ENCODE assay signal across 23 mouse cellular contexts in genomic region chr7:98894305-98894704, GRCm38 (mm10). TPM values are rescaled to one million over a fixed set of nuclear protein-coding genes. Genes with fewer than 3 reads are reported as not detected.
DNase-seq lines count a peak whose midpoint lies in the region; ATAC-seq and TF ChIP-seq lines count a peak whose summit lies in the region.
"Had no signal": no experiment of that assay in that cellular context is flagged by ENCODE, and none has a peak within 500 bp of the region (broad histone marks: within the 10 kb centered on the region; RNA-seq: fewer than 3 reads in every experiment).

No protein-coding gene starts in this region.

- DNase-seq in heart, embryonic 10.5 days (ENCODE audit: low spot score): no peak
- DNase-seq in heart, postnatal 14 days: no peak
- DNase-seq in kidney, adult 2 months: no peak
- DNase-seq in stomach, postnatal 0 days (ENCODE audit: low spot score): no peak
- no peak for DNase-seq in B cell, adult 2 months
- no peak for DNase-seq in midbrain, embryonic 10.5 days (ENCODE audit: low spot score)
- DNase-seq: adrenal gland, adult 2 months; cerebellum, postnatal 14 days; embryo, embryonic 11 days; gastrocnemius, postnatal 36 days; heart, postnatal 4 days; kidney, adult 8-10 months; spleen, adult 18-20 months; thymus, postnatal 14 days had no signal

- no peak overlapping the region for H3K4me2 ChIP-seq in kidney, embryonic 15.5 days
- H3K4me2 ChIP-seq in stomach, embryonic 14.5 days (replicated peaks; ENCODE audit: low read depth, low read length): no peak overlapping the region
- H3K4me2 ChIP-seq in stomach, postnatal 0 days (replicated peaks; ENCODE audit: low read depth): no peak overlapping the region
- H3K4me2 ChIP-seq: forebrain, embryonic 13.5 days had no signal

- peaks cover 76% of the 10 kb centered on the region for H3K4me1 ChIP-seq in heart, embryonic 10.5 days
- peaks cover 73% of the 10 kb centered on the region for H3K4me1 ChIP-seq in kidney, embryonic 15.5 days
- H3K4me1 ChIP-seq in kidney, adult 2 months (ENCODE audit: control insufficient read depth, insufficient read depth, low read length): no peaks in the 10 kb centered on the region
- H3K4me1 ChIP-seq in stomach, embryonic 14.5 days (ENCODE audit: control insufficient read depth, insufficient read depth, low read length): peaks cover 49% of the 10 kb centered on the region
- H3K4me1 ChIP-seq in stomach, postnatal 0 days (replicated peaks; ENCODE audit: control insufficient read depth, insufficient read depth): 0 out of 2 replicates have a peak, but pooled peaks cover 2% of the 10 kb centered on the region
- H3K4me1 ChIP-seq in midbrain, embryonic 10.5 days: peaks cover 30% of the 10 kb centered on the region
- H3K4me1 ChIP-seq: forebrain, embryonic 13.5 days had no signal

- no peak overlapping the region for H3K4me3 ChIP-seq in heart, embryonic 10.5 days
- H3K4me3 ChIP-seq in kidney, embryonic 15.5 days (replicated peaks): no peak overlapping the region
- H3K4me3 ChIP-seq in kidney, adult 2 months (ENCODE audit: insufficient read depth, low read depth, low read length): no peak overlapping the region
- H3K4me3 ChIP-seq in stomach, embryonic 14.5 days (ENCODE audit: low read depth, low read length): no peak overlapping the region
- H3K4me3 ChIP-seq in stomach, postnatal 0 days (ENCODE audit: low read depth, low read length): no peak overlapping the region
- H3K4me3 ChIP-seq in midbrain, embryonic 10.5 days: no peak overlapping the region
- H3K4me3 ChIP-seq: forebrain, embryonic 13.5 days; left cerebral cortex, adult 2 months; megakaryocyte, embryonic 14.5 days had no signal

- H3K27ac ChIP-seq in heart, embryonic 10.5 days: peak overlapping the region; percentile 67
- H3K27ac ChIP-seq in kidney, embryonic 15.5 days: peak overlapping the region; percentile 89
- no peak overlapping the region for H3K27ac ChIP-seq in kidney, adult 2 months (ENCODE audit: insufficient read depth, low read depth, low read length)
- peak overlapping the region; percentile 29; the same call in 1 of the 2 replicates for H3K27ac ChIP-seq in stomach, embryonic 14.5 days (ENCODE audit: low read length)
- H3K27ac ChIP-seq in stomach, postnatal 0 days (replicated peaks): no peak overlapping the region
- H3K27ac ChIP-seq in midbrain, embryonic 10.5 days (replicated peaks): no peak overlapping the region
- H3K27ac ChIP-seq: forebrain, embryonic 13.5 days; hindbrain, postnatal 0 days; left cerebral cortex, adult 2 months had no signal

- ATAC-seq in kidney, embryonic 15.5 days (replicated peaks; ENCODE audit: low FRiP score): no peak
- ATAC-seq in stomach, embryonic 14.5 days (ENCODE audit: insufficient number of reproducible peaks, insufficient read depth, low FRiP score, low read depth): no peak
- ATAC-seq in stomach, postnatal 0 days (ENCODE audit: low FRiP score, low TSS enrichment): no peak
- ATAC-seq: forebrain, embryonic 13.5 days; hindbrain, postnatal 0 days; lung, postnatal 0 days; midbrain, embryonic 16.5 days had no signal

- no peak for TF ChIP-seq POLR2A in kidney, adult 2 months (IDR thresholded peaks at IDR 0.05; ENCODE audit: low read depth, low read length)

- H3K36me3 ChIP-seq in heart, embryonic 10.5 days: no peaks in the 10 kb centered on the region
- no peaks in the 10 kb centered on the region for H3K36me3 ChIP-seq in kidney, embryonic 15.5 days
- H3K36me3 ChIP-seq in kidney, adult 2 months (ENCODE audit: control insufficient read depth, insufficient read depth, low read length): no peaks in the 10 kb centered on the region
- no peaks in the 10 kb centered on the region for H3K36me3 ChIP-seq in stomach, embryonic 14.5 days (ENCODE audit: control insufficient read depth, insufficient read depth, low read length)
- no peaks in the 10 kb centered on the region for H3K36me3 ChIP-seq in stomach, postnatal 0 days (ENCODE audit: control insufficient read depth, insufficient read depth, low read length)
- no peaks in the 10 kb centered on the region for H3K36me3 ChIP-seq in midbrain, embryonic 10.5 days

- TF ChIP-seq CTCF in kidney, adult 2 months (conservative IDR thresholded peaks at IDR 0.05; ENCODE audit: insufficient read depth, insufficient read length, low read depth, low read length): no peak
- no peak for TF ChIP-seq CTCF in stomach, postnatal 0 days (IDR thresholded peaks at IDR 0.05; ENCODE audit: low read depth)

- no peaks in the 10 kb centered on the region for H3K9me3 ChIP-seq in heart, embryonic 10.5 days
- H3K9me3 ChIP-seq in kidney, embryonic 15.5 days (replicated peaks): no peaks in the 10 kb centered on the region
- H3K9me3 ChIP-seq in stomach, embryonic 14.5 days (ENCODE audit: control insufficient read depth, low read depth, low read length): no peaks in the 10 kb centered on the region
- no peaks in the 10 kb centered on the region for H3K9me3 ChIP-seq in stomach, postnatal 0 days (ENCODE audit: control insufficient read depth, low read length)
- H3K9me3 ChIP-seq in midbrain, embryonic 10.5 days (replicated peaks): no peaks in the 10 kb centered on the region
- H3K9me3 ChIP-seq: forebrain, embryonic 13.5 days had no signal

- no peak overlapping the region for H3K9ac ChIP-seq in kidney, embryonic 15.5 days
- no peak overlapping the region for H3K9ac ChIP-seq in stomach, embryonic 14.5 days (replicated peaks; ENCODE audit: low read depth, low read length)
- H3K9ac ChIP-seq in stomach, postnatal 0 days (ENCODE audit: low read length): no peak overlapping the region
- H3K9ac ChIP-seq: forebrain, embryonic 13.5 days had no signal

- intact Hi-C loops in heart, postnatal 14 days (cut with DNase I): no loop called here

- H3K27me3 ChIP-seq in heart, embryonic 10.5 days (ENCODE audit: insufficient read depth, poor library complexity, severe bottlenecking): no peaks in the 10 kb centered on the region
- no peaks in the 10 kb centered on the region for H3K27me3 ChIP-seq in kidney, embryonic 15.5 days
- H3K27me3 ChIP-seq in kidney, adult 2 months (replicated peaks; ENCODE audit: control insufficient read depth, insufficient read depth, low read length): no peaks in the 10 kb centered on the region
- H3K27me3 ChIP-seq in stomach, embryonic 14.5 days (ENCODE audit: control insufficient read depth, insufficient read depth, low read length): no peaks in the 10 kb centered on the region
- no peaks in the 10 kb centered on the region for H3K27me3 ChIP-seq in stomach, postnatal 0 days (ENCODE audit: control insufficient read depth, insufficient read depth, low read length)
- H3K27me3 ChIP-seq in midbrain, embryonic 10.5 days (ENCODE audit: low read depth, poor library complexity, severe bottlenecking): no peaks in the 10 kb centered on the region; the same call in 1 of the 2 replicates
- H3K27me3 ChIP-seq: CH12.LX; forebrain, embryonic 13.5 days; megakaryocyte, embryonic 14.5 days had no signal

- TF ChIP-seq EP300 in stomach, postnatal 0 days (optimal IDR thresholded peaks at IDR 0.05): no peak

- 74% methylated on average over 5 of the region's 5 CpGs for WGBS in heart, embryonic 10.5 days
- 75% methylated on average over 5 of the region's 5 CpGs for WGBS in kidney, embryonic 15.5 days
- 93% methylated on average over 5 of the region's 5 CpGs for whole genome bisulfite sequencing in kidney, adult 2 months
- WGBS in stomach, embryonic 14.5 days: 84% methylated on average over 5 of the region's 5 CpGs
- 81% methylated on average over 5 of the region's 5 CpGs for whole genome bisulfite sequencing in stomach, postnatal 0 days
- WGBS in midbrain, embryonic 10.5 days: 89% methylated on average over 5 of the region's 5 CpGs

RNA-seq across cellular contexts. Expression of gene Wnt11, which starts 59.4 kb away (rescaled TPM):
- 29.0 and 29.4 TPM in 2 replicates for polyA plus RNA-seq in heart, embryonic 10.5 days (2016; fragmentation: Nextera tagmentation; extraction: Ambion mirVana)
- 1 to 10 TPM; 2.7 to 3.7 TPM for total RNA-seq in heart, postnatal 14 days (2021)
- 35.5 and 36.9 TPM in 2 replicates for polyA plus RNA-seq in kidney, embryonic 15.5 days (2015; fragmentation: Nextera tagmentation; extraction: Ambion mirVana)
- 8.1 and 10.1 TPM in 2 replicates for polyA plus RNA-seq in kidney, adult 2 months (2012; rRNA removed)
- 7.2 and 8.6 TPM in 2 replicates for polyA plus RNA-seq in stomach, embryonic 14.5 days (2014; fragmentation: Nextera tagmentation; extraction: Ambion mirVana)
- polyA plus RNA-seq in stomach, postnatal 0 days (2015; fragmentation: Nextera tagmentation; extraction: Ambion mirVana): 9.7 and 10.8 TPM in 2 replicates
- 0.62 and 0.70 TPM in 2 replicates for polyA plus RNA-seq in midbrain, embryonic 10.5 days (2016; fragmentation: Nextera tagmentation; extraction: Ambion mirVana)

Comparison
In these comparisons a context has a peak if more than half of its experiments do, and no peak if none do; other contexts are left out.
1. H3K27ac ChIP-seq: peak in heart, embryonic 10.5 days (single experiment), kidney, embryonic 15.5 days (single experiment) and stomach, embryonic 14.5 days (single experiment); none in kidney, adult 2 months (single experiment), stomach, postnatal 0 days (single experiment) and midbrain, embryonic 10.5 days (single experiment).